10 mouse cellular contexts compared by ENCODE assay signal in genomic region chr4:105215726-105216410, GRCm38 (mm10). TPM values are rescaled to one million over a fixed set of nuclear protein-coding genes. Genes with fewer than 3 reads are reported as not detected.
DNase-seq lines count a peak whose midpoint lies in the region; ATAC-seq lines count a peak whose summit lies in the region.
"Had no signal": no experiment of that assay in that cellular context is flagged by ENCODE, and none has a peak within 500 bp of the region (broad histone marks: within the 10 kb centered on the region; RNA-seq: fewer than 3 reads in every experiment).

No protein-coding gene starts in this region.

- H3K4me3 ChIP-seq in liver, embryonic 13.5 days (replicated peaks) = no peak overlapping the region
- no peak overlapping the region for H3K4me3 ChIP-seq in brown adipose tissue, adult 24 weeks (ENCODE audit: insufficient read depth, low read depth, low read length)
- H3K4me3 ChIP-seq in kidney, embryonic 16.5 days (ENCODE audit: low read length) = no peak overlapping the region
- no peak overlapping the region for H3K4me3 ChIP-seq in stomach, embryonic 15.5 days (replicated peaks)
- H3K4me3 ChIP-seq in midbrain, embryonic 13.5 days (replicated peaks) = no peak overlapping the region
- H3K4me3 ChIP-seq: neural tube, embryonic 13.5 days had no signal

- no peak overlapping the region for H3K27ac ChIP-seq in liver, embryonic 13.5 days
- H3K27ac ChIP-seq in brown adipose tissue, adult 24 weeks (replicated peaks; ENCODE audit: low read depth, low read length) = peak overlapping the region; percentile 85
- peak overlapping the region; percentile 57 for H3K27ac ChIP-seq in kidney, embryonic 16.5 days (ENCODE audit: low read length)
- peak overlapping the region; percentile 63; the same call in 1 of the 2 replicates for H3K27ac ChIP-seq in stomach, embryonic 15.5 days
- H3K27ac ChIP-seq in midbrain, embryonic 13.5 days = no peak overlapping the region
- H3K27ac ChIP-seq: neural tube, embryonic 13.5 days had no signal

- 47% methylated on average over 12 of the region's 12 CpGs for WGBS in liver, embryonic 13.5 days (ENCODE audit: insufficient replicate concordance)
- WGBS in kidney, embryonic 16.5 days = 48% methylated on average over 12 of the region's 12 CpGs
- WGBS in stomach, embryonic 15.5 days = 73% methylated on average over 12 of the region's 12 CpGs
- WGBS in midbrain, embryonic 13.5 days = 84% methylated on average over 12 of the region's 12 CpGs

- 0 out of 2 replicates have a peak, but pooled peaks have one; percentile 45 for ATAC-seq in liver, embryonic 13.5 days (ENCODE audit: low read depth)
- no peak for ATAC-seq in kidney, embryonic 16.5 days (ENCODE audit: low FRiP score, low TSS enrichment)
- no peak for ATAC-seq in stomach, embryonic 15.5 days (ENCODE audit: insufficient read depth, low FRiP score, low read depth)
- ATAC-seq in midbrain, embryonic 13.5 days = no peak

- H3K27me3 ChIP-seq in liver, embryonic 13.5 days = no peaks in the 10 kb centered on the region
- H3K27me3 ChIP-seq in kidney, embryonic 16.5 days (ENCODE audit: insufficient read depth, low read length) = no peaks in the 10 kb centered on the region
- no peaks in the 10 kb centered on the region for H3K27me3 ChIP-seq in stomach, embryonic 15.5 days (replicated peaks)
- H3K27me3 ChIP-seq in midbrain, embryonic 13.5 days = no peaks in the 10 kb centered on the region
- H3K27me3 ChIP-seq: neural tube, embryonic 13.5 days had no signal

- no peak for DNase-seq in liver, embryonic 13.5 days
- no peak for DNase-seq in liver
- DNase-seq in frontal cortex, postnatal 25 days (ENCODE audit: low spot score in 2 of 2) = no peak
- DNase-seq: cerebellum, adult 2 months; gastrocnemius, postnatal 36 days had no signal

- no peaks in the 10 kb centered on the region for H3K9me3 ChIP-seq in liver, embryonic 13.5 days (replicated peaks)
- H3K9me3 ChIP-seq in kidney, embryonic 16.5 days (ENCODE audit: low read length) = no peaks in the 10 kb centered on the region
- no peaks in the 10 kb centered on the region for H3K9me3 ChIP-seq in stomach, embryonic 15.5 days
- H3K9me3 ChIP-seq in midbrain, embryonic 13.5 days = no peaks in the 10 kb centered on the region
- H3K9me3 ChIP-seq: neural tube, embryonic 13.5 days had no signal

- peaks cover 12% of the 10 kb centered on the region; the same call in 1 of the 2 replicates for H3K36me3 ChIP-seq in liver, embryonic 13.5 days
- peaks cover 37% of the 10 kb centered on the region for H3K36me3 ChIP-seq in kidney, embryonic 16.5 days (ENCODE audit: insufficient read depth, low read length)
- H3K36me3 ChIP-seq in stomach, embryonic 15.5 days = peaks cover 25% of the 10 kb centered on the region
- H3K36me3 ChIP-seq in midbrain, embryonic 13.5 days = peaks cover 36% of the 10 kb centered on the region

- no peak overlapping the region for H3K4me2 ChIP-seq in liver, embryonic 13.5 days
- H3K4me2 ChIP-seq in kidney, embryonic 16.5 days (replicated peaks; ENCODE audit: low read depth, low read length) = no peak overlapping the region
- H3K4me2 ChIP-seq in stomach, embryonic 15.5 days = no peak overlapping the region
- no peak overlapping the region for H3K4me2 ChIP-seq in midbrain, embryonic 13.5 days (replicated peaks)
- H3K4me2 ChIP-seq: neural tube, embryonic 13.5 days had no signal

- H3K9ac ChIP-seq in liver, embryonic 13.5 days = no peak overlapping the region
- no peak overlapping the region for H3K9ac ChIP-seq in kidney, embryonic 16.5 days (replicated peaks; ENCODE audit: low read length)
- no peak overlapping the region for H3K9ac ChIP-seq in stomach, embryonic 15.5 days
- H3K9ac ChIP-seq in midbrain, embryonic 13.5 days (replicated peaks) = no peak overlapping the region
- H3K9ac ChIP-seq: neural tube, embryonic 13.5 days had no signal

- H3K4me1 ChIP-seq in liver, embryonic 13.5 days (replicated peaks) = peaks cover 3% of the 10 kb centered on the region; the same call in 1 of the 2 replicates
- H3K4me1 ChIP-seq in brown adipose tissue, adult 24 weeks (ENCODE audit: control insufficient read depth, insufficient read depth, insufficient read length, low read length) = peaks cover 58% of the 10 kb centered on the region
- H3K4me1 ChIP-seq in kidney, embryonic 16.5 days (ENCODE audit: insufficient read depth, low read length) = peaks cover 15% of the 10 kb centered on the region
- H3K4me1 ChIP-seq in stomach, embryonic 15.5 days = peaks cover 6% of the 10 kb centered on the region
- H3K4me1 ChIP-seq in midbrain, embryonic 13.5 days (replicated peaks) = peaks cover 8% of the 10 kb centered on the region

RNA-seq across cellular contexts. Expression of gene Plpp3, which starts 58.7 kb away (rescaled TPM):
- polyA plus RNA-seq in liver, embryonic 13.5 days (2015; fragmentation: Nextera tagmentation; extraction: Ambion mirVana) = 11.7 and 12.8 TPM in 2 replicates
- 38.6 and 44.2 TPM in 2 replicates for polyA plus RNA-seq in brown adipose tissue, adult 24 weeks (2012; ENCODE audit: insufficient read depth, insufficient read length, missing spikeins)
- 69.2 and 76.3 TPM in 2 replicates for polyA plus RNA-seq in kidney, embryonic 16.5 days (2015; fragmentation: Nextera tagmentation; extraction: Ambion mirVana)
- polyA plus RNA-seq in stomach, embryonic 15.5 days (2015; fragmentation: Nextera tagmentation; extraction: Ambion mirVana) = 61.7 and 62.9 TPM in 2 replicates
- polyA plus RNA-seq in midbrain, embryonic 13.5 days (2015; fragmentation: Nextera tagmentation; extraction: Ambion mirVana) = 58.5 TPM in 2 replicates

Comparison
In these comparisons a context has a peak if more than half of its experiments do, and no peak if none do; other contexts are left out.
1. H3K27ac ChIP-seq: peak in brown adipose tissue, adult 24 weeks (single experiment), kidney, embryonic 16.5 days (single experiment) and stomach, embryonic 15.5 days (single experiment); none in liver, embryonic 13.5 days (single experiment) and midbrain, embryonic 13.5 days (single experiment).